Mouse (Mus musculus) splenic B cell, adult 2 months (primary cell): ENCODE measurements at regions not wholly inside any gene's neighbourhood (a gene's known extent, or its start where the extent isn't known, plus 50 kb on each side); places are given as distances from the start of the nearest gene placed in this dataset.

Experiments used
- DNase-seq: peaks from one replicate; pipeline ENCODE4 v3.0.0-alpha.2; 2011; ENCODE audit warnings: low read depth, low spot score
- H3K27me3 ChIP-seq: 2 replicates; pipeline ENCODE4 v1.6.1; 2012; ENCODE audit warnings: mild to moderate bottlenecking, low read length, moderate library complexity, mixed read lengths; ENCODE audit not compliant: control insufficient read depth, poor library complexity, insufficient read depth, severe bottlenecking
- H3K36me3 ChIP-seq: 2 replicates; pipeline ENCODE4 v1.6.1; 2012; ENCODE audit warnings: mild to moderate bottlenecking, low read length, moderate library complexity, mixed read lengths; ENCODE audit not compliant: control insufficient read depth, poor library complexity, insufficient read depth, severe bottlenecking

- no peaks in the 10 kb centered on the region for H3K27me3 ChIP-seq
- DNase-seq, result no peak
- no peaks in the 10 kb centered on the region for H3K36me3 ChIP-seq
Measured at GRCm38 (mm10) chr17:47156237-47156636, 145.9 kb upstream of the Ubr2 start.

- H3K36me3 ChIP-seq, result no peaks in the 10 kb centered on the region
- DNase-seq, result no peak
Measured at GRCm38 (mm10) chr17:47151557-47152278, 141.4 kb upstream of the Ubr2 start.

DNA sequence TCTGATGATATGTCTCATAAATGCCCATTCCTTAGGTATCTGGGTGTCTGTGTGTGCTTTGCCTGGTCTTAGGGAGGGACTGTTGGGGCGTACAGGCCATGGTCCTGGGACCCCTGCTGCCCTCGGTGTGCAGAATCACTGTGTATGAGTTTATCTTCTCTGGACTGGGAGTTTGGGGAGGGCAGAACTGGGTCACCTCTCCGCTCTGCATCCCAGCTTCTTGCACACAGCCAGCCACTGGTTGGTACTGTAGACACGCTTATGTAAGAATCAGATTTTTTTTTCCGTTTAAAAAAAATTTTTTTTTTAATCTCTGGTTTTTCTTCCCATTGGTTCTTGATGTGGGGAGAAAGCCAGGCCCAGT lies 140.8 kb upstream of the Ubr2 start:
- no peak for DNase-seq
- Histone ChIP-seq H3K27me3 (no peaks in the 10 kb centered on the region), H3K36me3 (no peaks in the 10 kb centered on the region)

More at GRCm38 (mm10) chr17:47151557-47152278, 141.4 kb upstream of the Ubr2 start:
- no peaks in the 10 kb centered on the region for H3K27me3 ChIP-seq

DNA sequence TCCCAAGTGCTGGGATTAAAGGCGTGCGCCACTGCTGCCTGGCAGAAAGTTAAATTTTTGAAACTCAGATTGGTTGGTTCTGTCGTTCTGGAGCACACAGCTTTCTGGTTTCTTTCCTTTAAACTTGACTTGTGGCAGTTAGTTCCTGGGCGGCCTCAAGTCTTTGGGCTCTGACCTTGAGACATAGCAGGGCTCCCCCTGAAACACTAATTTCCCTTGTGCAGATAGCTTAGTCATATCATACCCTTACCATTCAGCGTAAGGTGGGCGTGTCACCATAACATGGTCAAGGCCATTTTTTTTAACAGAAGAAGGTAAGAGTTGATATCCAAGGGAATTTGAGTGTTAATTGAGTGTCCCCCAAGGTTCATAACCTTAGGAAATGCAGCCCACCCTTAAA lies 140.3 kb upstream of the Ubr2 start:
- H3K27me3 ChIP-seq, result no peaks in the 10 kb centered on the region
- DNase-seq, result no peak
- no peaks in the 10 kb centered on the region for H3K36me3 ChIP-seq

DNA sequence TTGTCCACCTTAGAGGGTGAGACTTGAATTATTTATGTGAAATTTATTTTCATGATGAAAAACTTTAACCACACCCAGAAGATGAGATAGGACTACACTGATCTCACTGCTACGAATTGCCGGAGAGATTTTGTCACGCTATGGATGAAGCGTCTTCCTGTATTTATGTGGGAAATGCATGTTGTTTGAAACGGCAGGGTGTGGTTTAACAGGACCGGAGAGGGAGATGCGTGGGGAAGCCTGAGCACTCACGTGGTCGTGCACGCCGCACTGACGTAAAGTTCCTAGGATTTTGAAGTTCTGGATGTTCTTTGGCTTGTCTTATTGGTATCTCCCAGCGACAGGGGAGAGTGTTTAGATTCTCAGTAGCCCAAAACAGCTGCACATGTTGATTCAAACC lies 139.3 kb upstream of the Ubr2 start:
- H3K36me3 ChIP-seq, result no peaks in the 10 kb centered on the region
- no peak for DNase-seq

DNA sequence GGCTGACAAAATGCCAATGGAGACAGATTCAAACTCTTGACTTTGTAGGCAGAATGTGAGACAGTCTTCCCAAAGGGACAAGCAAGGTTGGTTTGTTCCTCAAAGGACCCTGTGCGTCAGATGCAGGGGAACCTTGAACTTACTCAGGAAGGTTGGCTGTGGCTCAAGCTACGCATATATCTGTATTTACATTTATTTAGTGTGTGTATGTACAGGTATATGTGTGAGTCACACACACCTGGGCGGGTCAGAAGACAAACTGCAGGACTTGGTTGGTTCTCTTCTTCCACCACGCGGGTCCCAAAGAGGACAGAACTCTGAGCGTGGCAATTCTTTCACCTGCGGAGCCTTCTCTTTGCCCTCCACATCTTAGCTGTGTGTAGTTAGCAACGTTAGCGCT lies 138.8 kb upstream of the Ubr2 start:
- Histone ChIP-seq H3K36me3 (no peaks in the 10 kb centered on the region), H3K27me3 (no peaks in the 10 kb centered on the region)
- no peak for DNase-seq

More for the DNA sequence above, 139.3 kb upstream of the Ubr2 start:
- no peaks in the 10 kb centered on the region for H3K27me3 ChIP-seq

GRCm38 (mm10) chr17:47146640-47147039 lies 136.3 kb upstream of the Ubr2 start:
- H3K36me3 ChIP-seq, result no peaks in the 10 kb centered on the region
- no peaks in the 10 kb centered on the region; the same call in 1 of the 2 replicates for H3K27me3 ChIP-seq
- no peak for DNase-seq

DNA sequence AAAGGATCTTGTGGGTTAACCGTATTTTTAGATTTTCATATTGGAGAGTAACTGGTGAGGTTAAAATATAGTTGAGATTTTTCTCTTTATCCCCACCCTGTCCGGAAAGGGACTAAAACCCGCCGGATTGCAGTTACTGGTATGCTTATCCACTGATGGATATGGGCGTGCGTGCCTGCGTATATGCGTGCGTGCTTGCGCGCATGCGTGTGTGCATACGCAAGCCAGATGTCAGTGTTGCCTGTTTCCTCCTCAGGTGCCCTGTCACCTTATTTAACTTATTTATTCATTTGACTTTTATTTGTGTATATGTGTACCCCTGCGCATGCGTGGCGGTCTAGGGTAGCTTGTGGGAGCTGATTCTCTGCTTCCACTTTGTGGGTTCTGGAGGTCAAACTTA lies 135.2 kb upstream of the Ubr2 start:
- DNase-seq, result no peak
- Histone ChIP-seq H3K36me3 (no peaks in the 10 kb centered on the region), H3K27me3 (peaks cover 2% of the 10 kb centered on the region; the same call in 1 of the 2 replicates)

- DNase-seq, result no peak
- peaks cover 2% of the 10 kb centered on the region; the same call in 1 of the 2 replicates for H3K27me3 ChIP-seq
- H3K36me3 ChIP-seq, result no peaks in the 10 kb centered on the region
Measured at GRCm38 (mm10) chr17:47144996-47145395, 134.6 kb upstream of the Ubr2 start.

GRCm38 (mm10) chr17:47144460-47144859 lies 134.1 kb upstream of the Ubr2 start:
- Histone ChIP-seq H3K27me3 (peaks cover 2% of the 10 kb centered on the region; the same call in 1 of the 2 replicates), H3K36me3 (no peaks in the 10 kb centered on the region)
- no peak for DNase-seq

- peaks cover 2% of the 10 kb centered on the region; the same call in 1 of the 2 replicates for H3K27me3 ChIP-seq
- no peaks in the 10 kb centered on the region for H3K36me3 ChIP-seq
- DNase-seq, result no peak
Measured at GRCm38 (mm10) chr17:47143898-47144297, 133.5 kb upstream of the Ubr2 start.

DNA sequence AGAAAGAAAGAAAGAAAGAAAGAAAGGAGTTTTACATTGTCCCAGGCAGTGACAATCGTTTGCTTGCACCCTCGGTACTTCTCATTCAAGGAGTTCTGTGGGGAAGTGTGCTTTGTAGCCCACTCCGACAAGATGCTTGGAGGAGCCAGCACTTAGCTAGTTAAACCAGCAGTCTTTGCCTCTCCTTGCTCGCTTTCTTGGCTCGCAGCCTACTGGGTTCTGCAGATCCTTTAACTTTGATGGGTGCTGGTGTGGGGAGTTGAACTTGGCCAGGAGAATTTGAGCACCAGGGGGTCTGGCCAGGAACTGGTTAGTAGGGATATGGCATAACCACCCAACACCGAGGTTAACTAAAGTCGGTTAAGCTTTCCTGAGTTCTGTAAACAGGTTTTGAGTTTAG lies 132.5 kb upstream of the Ubr2 start:
- Histone ChIP-seq H3K27me3 (peaks cover 2% of the 10 kb centered on the region; the same call in 1 of the 2 replicates), H3K36me3 (no peaks in the 10 kb centered on the region)
- no peak for DNase-seq

- no peak for DNase-seq
Measured at GRCm38 (mm10) chr17:47142276-47142675, 131.9 kb upstream of the Ubr2 start.

DNA sequence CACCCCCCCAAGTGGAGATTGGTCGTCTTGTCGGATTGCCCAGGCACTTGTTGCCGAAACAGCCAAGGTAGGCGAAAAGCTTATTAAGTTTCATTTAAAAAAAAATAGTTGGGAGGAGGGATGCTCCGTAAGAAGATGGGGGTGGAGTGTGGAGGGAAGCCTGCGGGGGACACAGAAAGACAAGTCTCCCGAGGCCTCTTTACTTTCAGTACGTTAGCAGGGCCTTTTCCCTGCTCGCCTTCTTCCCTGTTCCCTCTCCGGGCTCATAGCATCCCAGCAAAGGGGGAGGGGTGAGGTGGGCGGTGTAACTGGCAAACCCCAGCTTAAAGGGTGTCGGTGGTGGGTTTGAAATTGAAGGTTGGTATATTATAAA lies 131.5 kb upstream of the Ubr2 start:
- Histone ChIP-seq H3K27me3 (peaks cover 2% of the 10 kb centered on the region; the same call in 1 of the 2 replicates), H3K36me3 (no peaks in the 10 kb centered on the region)
- no peak for DNase-seq

More at GRCm38 (mm10) chr17:47142276-47142675, 131.9 kb upstream of the Ubr2 start:
- Histone ChIP-seq H3K27me3 (peaks cover 2% of the 10 kb centered on the region; the same call in 1 of the 2 replicates), H3K36me3 (no peaks in the 10 kb centered on the region)

DNA sequence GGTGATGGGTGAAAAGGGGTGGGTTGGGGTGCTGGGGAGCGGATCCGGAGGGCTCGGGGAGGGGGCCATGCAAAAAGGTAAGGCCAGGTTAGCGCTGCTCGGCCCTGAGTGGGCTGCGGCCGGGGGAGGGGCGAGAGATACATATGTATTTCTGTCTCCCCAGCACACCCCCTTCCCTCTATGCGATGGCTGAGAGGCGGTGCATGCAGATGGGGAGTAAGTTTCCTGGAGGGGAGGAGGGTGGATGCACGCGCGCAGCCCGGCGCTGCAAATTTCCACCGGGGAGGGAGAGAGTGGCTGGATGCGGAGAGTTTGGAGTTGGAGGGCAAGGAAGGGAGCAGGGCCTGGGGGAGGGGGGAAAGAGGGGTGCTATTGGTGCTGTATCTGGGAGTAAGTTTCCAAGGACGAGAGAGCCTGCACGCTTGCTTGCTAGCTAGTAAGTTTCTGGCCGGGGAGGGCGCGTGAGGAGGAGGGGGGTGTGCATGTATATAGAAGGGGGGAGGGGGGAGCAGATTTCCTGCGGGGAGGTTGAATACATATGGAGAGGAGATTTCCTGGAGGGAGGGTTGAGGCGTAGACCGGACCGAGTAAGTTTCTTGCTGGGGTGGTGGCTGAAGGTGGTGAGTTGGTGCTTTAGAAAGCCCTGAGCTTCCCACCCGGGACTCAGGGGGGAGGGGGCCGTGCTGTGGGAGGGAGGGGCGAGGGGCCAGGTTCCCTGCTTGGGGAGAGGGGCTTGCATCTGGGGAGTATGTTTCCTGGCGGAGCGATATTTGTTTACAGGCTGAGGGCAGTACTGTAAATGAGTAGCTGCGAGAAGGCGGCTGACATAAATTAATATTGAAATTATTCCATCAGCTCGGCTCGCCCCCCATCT lies 130.8 kb upstream of the Ubr2 start:
- Histone ChIP-seq H3K36me3 (no peaks in the 10 kb centered on the region), H3K27me3 (peaks cover 2% of the 10 kb centered on the region; the same call in 1 of the 2 replicates)
- DNase-seq, result peak; percentile 21
